Mouse (Mus musculus) embryonic facial prominence, embryonic 14.5 days (tissue): ENCODE measurements at regions not wholly inside any gene's neighbourhood (a gene's known extent, or its start where the extent isn't known, plus 50 kb on each side); places are given as distances from the start of the nearest gene placed in this dataset.

Experiments used
- ATAC-seq: fragments of 200-750 bp; cut with Nextera tagmentation; 2 replicates; pipeline ENCODE4 v1.8.0; 2017; ENCODE audit warnings: low read depth, moderate number of reproducible peaks, moderate TSS enrichment
- DNase-seq: peaks from one replicate; pipeline ENCODE4 v3.0.0-alpha.2; 2015; ENCODE audit warnings: low spot score
- H3K27ac ChIP-seq: fragments of 300-500 bp; sonication (generic); replicated peaks from 2 replicates; pipeline ENCODE4 v1.5.1; 2014; ENCODE audit warnings: low read depth, mild to moderate bottlenecking, low read length, moderate library complexity
- H3K27me3 ChIP-seq: fragments of 300-500 bp; sonication (generic); replicated peaks from 2 replicates; pipeline ENCODE4 v1.6.1; 2014; ENCODE audit warnings: low read length; ENCODE audit not compliant: control insufficient read depth, insufficient read depth
- H3K36me3 ChIP-seq: fragments of 300-500 bp; sonication (generic); 2 replicates; pipeline ENCODE4 v1.6.1; 2014; ENCODE audit warnings: low read length, mixed read lengths; ENCODE audit not compliant: control insufficient read depth, insufficient read depth
- H3K4me1 ChIP-seq: fragments of 300-500 bp; sonication (generic); 2 replicates; pipeline ENCODE4 v1.6.1; 2014; ENCODE audit warnings: antibody characterized with exemption, low read length; ENCODE audit not compliant: control insufficient read depth, insufficient read depth
- H3K4me2 ChIP-seq: fragments of 300-500 bp; sonication (generic); 2 replicates; pipeline ENCODE4 v1.6.1; 2014; ENCODE audit warnings: low read depth, mild to moderate bottlenecking, low read length, moderate library complexity, mixed read lengths
- H3K4me3 ChIP-seq: fragments of 300-500 bp; sonication (generic); 2 replicates; pipeline ENCODE4 v1.5.1; 2014; ENCODE audit warnings: low read depth, mild to moderate bottlenecking, low read length
- H3K9ac ChIP-seq: fragments of 300-500 bp; sonication (generic); 2 replicates; pipeline ENCODE4 v1.6.1; 2014; ENCODE audit warnings: low read depth, mild to moderate bottlenecking, low read length, moderate library complexity, mixed read lengths
- H3K9me3 ChIP-seq: fragments of 300-500 bp; sonication (generic); 2 replicates; pipeline ENCODE4 v1.6.1; 2016; ENCODE audit warnings: low read length; ENCODE audit not compliant: control insufficient read depth
- WGBS: fragments of 180-500 bp; shearing (Covaris S2); extraction: QIAGEN DNeasy Blood & Tissue Kit; methylation state at CpG from one replicate; pipeline ENCODE4 v1.1.7; 2014; 5-methylcytosine and 5-hydroxymethylcytosine counted together

- ATAC-seq, result no peak
- no peak overlapping the region for H3K4me3 ChIP-seq
- H3K27me3 ChIP-seq, result no peaks in the 10 kb centered on the region
- H3K9ac ChIP-seq, result no peak overlapping the region
- no peaks in the 10 kb centered on the region; the same call in 1 of the 2 replicates for H3K4me1 ChIP-seq
- 43% methylated on average over 5 of the region's 5 CpGs for WGBS
- H3K27ac ChIP-seq, result no peak overlapping the region
- H3K4me2 ChIP-seq, result no peak overlapping the region
- DNase-seq, result no peak
- H3K36me3 ChIP-seq, result no peaks in the 10 kb centered on the region
- no peaks in the 10 kb centered on the region for H3K9me3 ChIP-seq
These were observed 76.7 kb upstream of the Gpc5 start for GRCm38 (mm10) chr14:115015299-115015698.

GRCm38 (mm10) chr14:115017410-115018153, 74.4 kb upstream of the Gpc5 start:
- 18% methylated on average over 22 of the region's 22 CpGs for WGBS
- ATAC-seq (peak; percentile 90), DNase-seq (peak; percentile 78)
- no peaks in the 10 kb centered on the region for H3K27me3 ChIP-seq
- no peak overlapping the region for H3K27ac ChIP-seq
- H3K9me3 ChIP-seq, result no peaks in the 10 kb centered on the region
- H3K4me2 ChIP-seq, result peak overlapping the region; percentile 61
- H3K9ac ChIP-seq, result peak overlapping the region; percentile 45; the same call in 1 of the 2 replicates
- peak overlapping the region; percentile 38 for H3K4me3 ChIP-seq
- no peaks in the 10 kb centered on the region; the same call in 1 of the 2 replicates for H3K4me1 ChIP-seq
- no peaks in the 10 kb centered on the region for H3K36me3 ChIP-seq

GRCm38 (mm10) chr14:115028011-115028410, 64.0 kb upstream of the Gpc5 start:
- no peak for DNase-seq
- H3K9ac ChIP-seq, result no peak overlapping the region
- no peak overlapping the region for H3K27ac ChIP-seq
- no peaks in the 10 kb centered on the region for H3K9me3 ChIP-seq
- no peaks in the 10 kb centered on the region for H3K4me1 ChIP-seq
- no peak overlapping the region for H3K4me3 ChIP-seq
- no peak overlapping the region for H3K4me2 ChIP-seq
- no peaks in the 10 kb centered on the region for H3K27me3 ChIP-seq
- no peak for ATAC-seq
- H3K36me3 ChIP-seq, result no peaks in the 10 kb centered on the region
- WGBS, result 82% methylated on average over 7 of the region's 7 CpGs

GRCm38 (mm10) chr14:115031734-115032133, 60.3 kb upstream of the Gpc5 start:
- no peak overlapping the region for H3K27ac ChIP-seq
- no peaks in the 10 kb centered on the region for H3K9me3 ChIP-seq
- WGBS, result 52% methylated on average over 4 of the region's 4 CpGs
- no peak overlapping the region for H3K4me3 ChIP-seq
- no peak overlapping the region for H3K9ac ChIP-seq
- DNase-seq (no peak), ATAC-seq (no peak)
- H3K4me1 ChIP-seq, result no peaks in the 10 kb centered on the region
- no peaks in the 10 kb centered on the region for H3K36me3 ChIP-seq
- H3K4me2 ChIP-seq, result no peak overlapping the region
- no peaks in the 10 kb centered on the region for H3K27me3 ChIP-seq

GRCm38 (mm10) chr14:115033375-115033969, 58.5 kb upstream of the Gpc5 start:
- Histone ChIP-seq H3K27ac (no peak overlapping the region), H3K27me3 (no peaks in the 10 kb centered on the region), H3K9me3 (no peaks in the 10 kb centered on the region), H3K9ac (no peak overlapping the region), H3K36me3 (no peaks in the 10 kb centered on the region), H3K4me2 (no peak overlapping the region), H3K4me1 (no peaks in the 10 kb centered on the region), H3K4me3 (no peak overlapping the region)
- ATAC-seq, result no peak
- 87% methylated on average over 5 of the region's 5 CpGs for WGBS
- DNase-seq, result no peak

- WGBS, result 91% methylated on average over 10 of the region's 10 CpGs
- Histone ChIP-seq H3K4me1 (no peaks in the 10 kb centered on the region), H3K9me3 (no peaks in the 10 kb centered on the region), H3K27me3 (no peaks in the 10 kb centered on the region; the same call in 1 of the 2 replicates), H3K4me3 (no peak overlapping the region), H3K9ac (no peak overlapping the region), H3K36me3 (no peaks in the 10 kb centered on the region), H3K27ac (no peak overlapping the region), H3K4me2 (no peak overlapping the region)
- no peak for ATAC-seq
- DNase-seq, result no peak
These were observed 57.1 kb upstream of the Gpc5 start for GRCm38 (mm10) chr14:115034718-115035437.

- DNase-seq (no peak), ATAC-seq (no peak)
- no peak overlapping the region for H3K4me3 ChIP-seq
- no peak overlapping the region for H3K27ac ChIP-seq
- H3K36me3 ChIP-seq, result no peaks in the 10 kb centered on the region
- 17% methylated on average over 5 of the region's 5 CpGs for WGBS
- H3K4me2 ChIP-seq, result no peak overlapping the region
- H3K9ac ChIP-seq, result no peak overlapping the region
- no peaks in the 10 kb centered on the region for H3K9me3 ChIP-seq
- no peaks in the 10 kb centered on the region; the same call in 1 of the 2 replicates for H3K27me3 ChIP-seq
- H3K4me1 ChIP-seq, result no peaks in the 10 kb centered on the region
These were observed 54.8 kb upstream of the Gpc5 start for GRCm38 (mm10) chr14:115037086-115037793.

- WGBS, result 43% methylated on average over 5 of the region's 5 CpGs
- no peak overlapping the region for H3K27ac ChIP-seq
- peaks cover 8% of the 10 kb centered on the region for H3K36me3 ChIP-seq
- H3K27me3 ChIP-seq, result no peaks in the 10 kb centered on the region; the same call in 1 of the 2 replicates
- no peaks in the 10 kb centered on the region for H3K9me3 ChIP-seq
- ATAC-seq (no peak), DNase-seq (no peak)
- H3K4me2 ChIP-seq, result no peak overlapping the region
- no peak overlapping the region for H3K9ac ChIP-seq
- H3K4me3 ChIP-seq, result no peak overlapping the region
- H3K4me1 ChIP-seq, result peaks cover 11% of the 10 kb centered on the region
These were observed 53.2 kb upstream of the Gpc5 start for GRCm38 (mm10) chr14:115038788-115039187.
